Mouse (Mus musculus) WW6 (cell line): Measurements from ENCODE around the gene Iglon5.

Source experiments
- DNase-seq: peaks from one replicate; pipeline ENCODE4 v3.0.0-alpha.2; 2013; ENCODE audit warnings: low read depth, low spot score

The Iglon5 gene

DNA sequence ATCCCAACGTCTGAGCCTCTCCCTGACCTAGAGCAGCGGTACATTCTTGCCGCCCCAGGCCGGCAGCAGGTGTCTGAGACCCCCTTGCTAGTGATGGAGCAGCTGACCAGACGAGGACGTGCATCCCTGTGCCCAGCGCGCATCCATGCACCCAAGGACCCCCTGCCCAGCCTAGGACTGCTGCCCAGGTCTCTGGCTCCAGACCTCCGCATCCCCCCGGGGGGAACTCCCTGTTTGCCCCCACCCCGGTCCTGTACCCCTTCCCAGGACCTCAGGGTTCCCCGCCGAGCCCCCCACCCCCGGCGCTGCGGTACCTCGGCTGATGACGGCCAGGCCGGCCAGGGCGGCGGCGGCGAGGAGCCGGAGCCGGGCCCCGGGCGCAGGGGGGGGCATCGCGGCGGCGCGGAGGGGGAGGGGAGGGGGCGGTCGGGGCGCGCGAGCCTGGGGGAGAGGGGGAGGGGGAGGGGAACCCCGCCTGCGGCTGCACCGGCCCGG, at the start of gene Iglon5:
Gene Iglon5, minus strand, starts transcription at position 445 of the 495 bp plus-strand sequence.
- DNase-seq, result no peak

DNA sequence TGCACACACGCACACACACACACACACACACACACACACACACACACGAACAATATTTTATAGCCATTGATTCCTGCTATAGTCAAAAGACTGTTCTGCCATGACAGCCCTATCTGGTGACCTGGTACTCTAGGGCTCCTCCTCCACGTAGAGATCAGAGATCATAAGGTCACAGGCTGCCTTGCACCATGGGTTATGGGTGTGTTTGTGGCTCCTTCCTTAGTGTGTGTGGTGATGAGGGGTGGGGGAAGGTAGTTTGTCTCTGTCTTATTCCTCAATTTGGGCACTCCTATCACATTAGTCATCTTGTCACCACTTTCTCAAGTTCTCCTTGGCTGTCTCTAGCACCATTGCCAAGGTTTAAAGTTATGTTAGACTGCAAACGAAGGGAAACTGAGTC, 48.6 kb upstream of the Iglon5 start:
- DNase-seq, result no peak

DNA sequence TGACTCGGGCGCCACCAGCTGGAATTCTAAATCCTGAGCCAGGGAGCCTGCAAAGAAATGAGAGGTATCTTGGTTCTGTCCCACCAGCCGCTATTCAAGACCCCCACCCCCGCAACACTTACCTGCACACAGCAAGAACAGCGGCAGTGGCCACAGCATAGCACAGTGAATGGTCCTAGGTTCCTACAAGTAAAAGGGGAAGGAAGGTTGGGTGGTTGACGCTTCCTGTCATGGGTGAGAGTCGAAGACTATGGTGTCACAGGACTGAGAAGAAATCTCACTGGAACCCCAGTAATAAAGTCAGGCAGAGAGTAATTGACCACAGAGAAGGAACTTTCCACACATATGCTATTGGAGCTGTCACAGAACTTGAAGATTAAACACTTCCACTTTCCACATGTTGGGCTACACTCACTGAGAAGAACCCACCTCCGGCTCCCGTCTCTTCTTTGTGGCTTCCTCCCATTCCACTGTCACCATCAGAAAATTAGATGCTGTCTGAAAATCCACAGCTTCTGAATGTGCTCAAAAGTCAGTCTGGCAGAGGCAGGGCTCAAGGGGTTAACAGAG, 43.1 kb upstream of the Iglon5 start:
- no peak for DNase-seq

- no peak for DNase-seq
Observed at GRCm38 (mm10) chr7:43530216-43530785, 40.4 kb upstream of the Iglon5 start.

- DNase-seq, result no peak
Observed at GRCm38 (mm10) chr7:43525313-43525712, 35.4 kb upstream of the Iglon5 start.

DNA sequence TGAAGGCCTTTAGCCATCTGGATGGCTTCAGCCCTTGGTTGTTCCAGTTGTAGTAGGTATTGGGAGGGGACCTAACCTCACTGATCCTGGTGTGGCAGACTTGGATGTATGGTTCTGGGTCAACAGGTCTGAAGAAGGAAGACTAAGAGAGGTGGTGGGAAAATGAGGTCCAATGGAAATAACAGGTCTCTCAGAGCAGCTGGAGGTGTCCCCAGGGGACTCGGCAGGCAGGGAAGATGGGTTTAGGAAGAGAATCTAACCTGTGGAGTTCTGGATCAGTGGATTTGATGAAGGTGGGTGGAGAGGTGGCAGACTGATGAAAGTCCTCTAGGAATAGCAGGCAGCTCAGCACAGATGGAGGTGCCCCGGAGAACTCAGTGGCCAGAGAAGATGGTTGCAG, 32.9 kb upstream of the Iglon5 start:
- DNase-seq, result no peak

GRCm38 (mm10) chr7:43518341-43518740, 28.5 kb upstream of the Iglon5 start:
- no peak for DNase-seq

DNA sequence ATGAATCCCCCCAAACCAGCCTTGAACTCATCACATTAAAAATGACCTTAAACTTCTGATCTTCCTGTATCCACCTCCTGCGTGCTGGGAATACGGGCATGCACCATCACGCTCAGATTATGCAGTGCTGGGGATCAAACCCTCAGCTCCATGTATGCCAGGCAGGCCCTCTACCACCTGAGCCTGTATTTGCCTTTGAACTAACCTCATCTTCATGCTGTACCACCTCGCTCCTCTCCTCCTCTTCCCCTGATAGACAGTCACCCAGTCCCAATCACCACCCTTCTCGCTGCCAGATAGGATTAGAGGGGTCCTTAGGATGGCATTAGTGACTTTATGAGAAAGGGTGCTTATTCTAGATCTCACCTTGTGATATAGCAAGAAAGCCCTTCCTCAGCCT, 25.2 kb upstream of the Iglon5 start:
- DNase-seq, result no peak

- no peak for DNase-seq
Observed at GRCm38 (mm10) chr7:43512519-43512918, 22.6 kb upstream of the Iglon5 start.

GRCm38 (mm10) chr7:43511707-43512478, 22.0 kb upstream of the Iglon5 start:
- no peak for DNase-seq

DNA sequence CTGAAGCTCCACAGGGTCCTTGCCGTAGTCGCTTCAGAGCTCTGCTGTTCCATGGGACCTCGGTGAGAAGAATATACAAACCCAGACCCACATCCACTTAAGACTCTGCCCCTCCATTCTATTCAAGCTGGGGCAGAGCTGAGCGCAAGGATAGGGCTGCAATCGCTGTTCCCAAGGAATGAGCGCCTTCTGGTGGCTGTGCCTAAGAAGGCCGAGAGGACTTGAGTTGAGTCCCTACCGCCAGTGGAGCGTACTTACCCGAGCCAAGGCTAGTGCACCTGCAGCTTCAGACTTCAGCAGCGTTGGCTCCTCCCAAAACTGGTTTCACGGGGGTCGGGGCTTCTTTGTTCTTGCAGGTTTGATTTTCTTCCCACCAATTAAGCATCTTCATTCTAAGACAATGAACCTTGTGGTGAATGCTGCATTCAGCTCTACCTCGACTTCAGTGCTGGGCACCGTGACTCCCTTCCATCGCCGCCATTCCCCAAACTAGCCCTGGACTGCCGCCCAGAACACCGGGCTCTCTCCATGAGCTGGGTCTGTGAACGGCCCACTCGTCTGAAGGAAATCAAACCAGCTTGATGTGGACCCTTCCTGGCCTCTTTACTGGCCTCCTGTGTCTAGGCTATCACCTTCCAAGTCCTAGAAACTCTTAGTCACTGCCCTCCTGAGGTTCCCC, 5.6 kb upstream of the Iglon5 start:
- DNase-seq, result peak; percentile 65

- DNase-seq, result no peak
Observed at GRCm38 (mm10) chr7:43490861-43491260, 986 bp upstream of the Iglon5 start.

DNA sequence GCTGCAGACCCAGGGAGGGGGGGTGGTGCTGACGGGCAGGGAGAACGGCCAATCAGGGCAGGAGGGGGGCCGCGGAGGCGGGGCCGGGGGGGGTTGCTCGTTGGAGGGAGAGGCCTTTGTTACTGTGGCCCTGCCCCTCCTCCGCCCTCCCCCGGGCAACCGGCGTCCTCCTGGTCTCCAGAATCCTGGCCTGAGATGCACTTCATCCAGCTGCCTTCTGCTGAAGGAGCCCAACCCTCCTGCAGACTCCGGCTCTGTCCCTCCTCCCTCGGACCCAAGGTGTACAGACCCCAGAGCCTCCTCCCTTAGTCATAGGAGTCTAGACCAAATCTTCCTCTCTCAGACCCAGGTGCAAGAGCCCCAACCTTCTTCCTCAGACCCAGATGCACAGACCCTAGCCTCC, 308 bp upstream of the Iglon5 start:
- DNase-seq, result no peak

DNA sequence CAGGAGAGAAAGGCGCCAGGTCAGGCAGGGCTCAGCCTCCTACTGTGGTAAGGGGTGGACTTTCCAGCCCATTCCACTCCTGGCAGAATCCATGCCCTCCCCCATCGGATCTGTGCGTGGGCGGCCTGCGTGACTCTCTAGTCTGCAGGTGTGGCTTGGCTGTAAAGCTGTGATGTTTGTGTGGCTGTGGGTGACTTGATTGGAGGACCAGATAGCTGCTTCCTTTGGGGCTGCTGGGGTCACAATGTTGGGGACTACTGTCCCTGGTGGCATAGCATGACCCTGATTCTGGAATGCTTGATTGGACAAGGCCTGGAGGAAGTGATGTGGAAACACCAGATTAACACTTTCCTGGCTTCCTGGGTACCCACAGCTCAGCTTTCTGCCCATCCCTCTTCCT, 1.2 kb downstream of the Iglon5 start:
- no peak for DNase-seq

DNA sequence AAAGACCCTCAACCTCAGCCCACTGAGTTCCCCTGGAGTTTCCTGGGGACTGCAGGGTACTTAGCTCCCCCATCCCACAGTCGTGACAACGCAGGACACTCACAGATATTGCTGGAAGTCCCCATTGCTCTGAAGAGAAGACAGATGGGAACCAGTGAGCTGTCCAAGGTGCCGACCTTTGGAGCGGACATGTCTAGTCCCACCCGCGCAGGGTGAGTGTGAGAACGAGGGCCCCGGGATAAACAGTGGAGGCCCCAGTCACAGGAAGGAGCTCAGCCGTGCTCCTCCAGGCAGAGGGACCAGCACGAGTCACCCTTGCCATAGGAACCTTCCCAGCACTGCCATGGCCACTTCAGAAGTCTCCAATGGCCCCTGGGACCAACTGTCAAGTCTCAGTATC, 6.6 kb downstream of the Iglon5 start:
- no peak for DNase-seq

- no peak for DNase-seq
Observed at GRCm38 (mm10) chr7:43482090-43482716, 7.7 kb downstream of the Iglon5 start.

- no peak for DNase-seq
Observed at GRCm38 (mm10) chr7:43481191-43481590, 8.7 kb downstream of the Iglon5 start.

GRCm38 (mm10) chr7:43476376-43476775, 13.5 kb downstream of the Iglon5 start:
- DNase-seq, result no peak

DNA sequence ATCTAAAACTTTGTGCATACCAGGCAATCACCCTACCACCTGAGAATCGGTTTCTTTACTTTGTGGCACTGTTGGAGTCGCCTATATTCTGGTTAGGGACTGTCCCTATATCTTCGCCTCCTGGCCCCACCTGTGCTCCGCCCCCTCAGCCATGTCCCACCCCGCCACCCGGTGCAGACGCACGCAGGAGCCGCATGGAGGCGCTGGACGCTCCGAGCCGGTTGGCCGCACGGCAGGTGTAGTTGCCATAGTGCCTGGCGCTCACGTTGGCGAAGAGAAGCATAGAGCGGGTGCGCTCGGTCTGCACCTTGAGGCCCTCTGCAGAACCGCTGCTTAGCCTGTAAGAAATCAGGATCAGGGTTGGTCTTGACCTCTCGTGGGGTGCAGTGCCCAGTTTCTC, 14.2 kb downstream of the Iglon5 start:
- DNase-seq, result peak; percentile 67

GRCm38 (mm10) chr7:43470373-43470772, 19.5 kb downstream of the Iglon5 start:
- DNase-seq, result no peak

DNA sequence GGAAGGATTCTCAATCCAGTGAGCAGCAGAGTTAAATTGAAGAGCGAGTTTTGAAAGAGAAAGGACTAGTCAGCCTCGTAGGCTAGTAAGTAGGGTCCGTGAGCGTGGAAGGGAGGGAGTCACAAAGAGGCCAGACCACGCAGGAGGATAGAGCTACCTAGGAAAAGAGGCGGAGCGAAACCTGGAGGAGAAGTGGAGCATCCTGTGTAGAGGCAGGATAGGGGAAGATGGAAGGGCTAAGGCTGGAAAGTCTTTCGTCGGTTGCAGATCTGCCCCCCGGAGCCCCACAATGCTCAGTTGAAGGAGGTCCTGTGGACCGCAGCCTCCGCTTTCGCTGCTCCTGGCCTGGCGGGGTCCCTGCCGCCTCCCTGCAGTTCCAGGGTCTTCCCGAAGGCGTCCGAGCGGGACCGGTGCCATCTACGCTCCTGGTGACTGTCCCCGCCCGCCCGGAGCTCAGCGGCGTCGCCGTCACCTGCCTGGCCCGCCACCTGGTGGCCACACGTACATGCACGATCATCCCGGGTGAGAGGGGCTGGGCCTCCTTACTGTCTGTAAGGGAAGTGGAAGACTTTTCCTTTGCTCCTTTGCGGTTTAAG, 23.7 kb downstream of the Iglon5 start:
- peak; percentile 62 for DNase-seq
